Mouse (Mus musculus): Measurements from ENCODE around the gene Med21. TPM values are rescaled to one million over a fixed set of nuclear protein-coding genes. Genes with fewer than 3 reads are reported as not detected.

Gene Med21
- total RNA-seq, 2 experiments from 2014 or later: 240 to 275 TPM

- ATAC-seq (replicated peaks; ENCODE audit: poor library complexity, severe bottlenecking): no peak
Observed at GRCm38 (mm10) chr6:146636482-146636881, 5.9 kb upstream of the Med21 start.

DNA sequence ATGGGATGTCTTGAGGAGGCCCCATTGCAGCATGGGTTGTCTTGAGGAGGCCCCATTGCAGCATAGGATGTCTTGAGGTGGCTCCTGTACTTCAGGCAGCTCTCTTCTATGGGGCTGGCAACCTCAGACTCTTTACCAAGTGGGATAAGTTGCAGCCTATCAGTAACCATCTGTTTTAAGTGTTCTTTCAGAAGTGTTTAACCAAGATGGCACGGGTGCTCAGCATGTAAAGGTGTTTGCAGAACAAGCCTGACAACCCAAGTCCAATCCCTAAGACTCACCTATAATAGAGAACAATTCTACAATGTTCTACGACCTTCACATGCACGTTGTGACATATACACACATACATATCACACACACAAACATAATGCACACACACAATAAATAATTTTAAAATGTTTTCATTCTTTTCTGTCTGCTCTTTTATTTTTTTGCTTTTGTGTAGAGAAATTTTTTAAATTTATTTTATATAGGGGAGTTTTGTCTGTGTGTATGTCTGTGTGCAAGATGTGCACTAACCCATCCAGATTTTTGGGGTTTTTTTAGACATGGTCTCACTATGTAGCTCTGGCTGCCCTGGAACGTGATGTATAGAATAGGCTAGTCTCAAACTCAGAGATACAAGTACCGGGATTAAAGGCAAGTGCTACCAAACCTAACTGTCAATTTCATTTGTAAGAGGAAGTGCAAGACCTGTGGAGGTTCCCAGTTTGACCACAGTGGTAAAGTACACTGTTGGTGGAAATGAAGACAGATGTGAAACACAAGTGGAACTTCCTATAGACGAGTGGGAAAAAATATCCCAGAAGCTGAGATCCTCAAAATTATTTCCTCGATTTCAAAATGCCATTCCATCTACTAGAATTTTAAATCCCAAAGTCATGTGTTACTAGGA lies 2.0 kb upstream of the Med21 start:
- peak; percentile 39 for ATAC-seq (replicated peaks; ENCODE audit: poor library complexity, severe bottlenecking)

GRCm38 (mm10) chr6:146640991-146641390 lies 1.4 kb upstream of the Med21 start:
- no peak for ATAC-seq (replicated peaks; ENCODE audit: poor library complexity, severe bottlenecking)

DNA sequence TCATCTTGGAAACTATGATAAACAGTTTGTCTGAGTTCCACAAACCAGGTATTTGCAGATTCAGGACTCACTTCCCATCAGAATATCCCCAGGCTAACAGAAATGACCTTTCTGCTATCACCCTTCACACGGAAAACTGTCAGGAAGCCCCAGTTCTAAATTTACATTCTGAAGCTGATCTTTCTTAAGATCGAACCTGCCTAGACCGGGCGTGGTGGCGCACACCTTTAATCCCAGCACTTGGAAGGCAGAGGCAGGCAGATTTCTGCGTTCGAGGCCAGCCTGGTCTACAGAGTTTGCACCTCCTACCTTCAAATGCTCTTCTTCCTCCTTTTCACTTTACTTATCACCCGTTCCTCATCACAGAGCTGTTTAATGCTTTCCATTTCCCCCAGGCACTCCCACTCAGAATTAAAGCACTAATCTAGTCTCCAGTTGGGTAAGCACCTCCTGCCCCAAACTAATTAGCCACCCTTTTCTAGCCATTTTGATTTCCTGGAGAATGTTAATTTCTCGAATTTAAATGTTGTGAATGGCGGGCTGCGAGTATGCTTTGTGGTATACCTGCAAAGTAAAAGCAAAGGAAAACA lies 631 bp upstream of the Med21 start:
- ATAC-seq (replicated peaks; ENCODE audit: poor library complexity, severe bottlenecking): 0 out of 2 replicates have a peak, but pooled peaks have one; percentile 11

DNA sequence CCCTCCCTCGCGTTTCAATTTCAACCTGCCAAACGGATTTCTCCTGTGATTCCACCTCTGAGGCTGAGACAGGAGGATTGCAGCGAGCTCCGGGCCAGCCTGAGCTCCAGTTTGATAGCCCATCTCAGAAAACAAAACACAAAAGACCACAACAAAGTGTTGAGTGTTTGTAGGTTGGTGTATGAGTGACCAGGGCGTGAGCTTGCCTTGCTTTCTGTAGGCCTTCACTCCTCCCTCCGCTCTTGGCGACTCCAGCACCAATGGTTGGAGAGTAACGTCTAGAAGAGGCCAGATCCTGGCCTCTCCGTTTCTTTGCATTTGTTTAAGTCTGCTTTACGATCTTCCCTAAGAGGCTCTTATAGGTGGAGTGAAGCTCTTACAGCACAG lies 830 bp downstream of the Med21 start:
- ATAC-seq (replicated peaks; ENCODE audit: poor library complexity, severe bottlenecking): no peak

DNA sequence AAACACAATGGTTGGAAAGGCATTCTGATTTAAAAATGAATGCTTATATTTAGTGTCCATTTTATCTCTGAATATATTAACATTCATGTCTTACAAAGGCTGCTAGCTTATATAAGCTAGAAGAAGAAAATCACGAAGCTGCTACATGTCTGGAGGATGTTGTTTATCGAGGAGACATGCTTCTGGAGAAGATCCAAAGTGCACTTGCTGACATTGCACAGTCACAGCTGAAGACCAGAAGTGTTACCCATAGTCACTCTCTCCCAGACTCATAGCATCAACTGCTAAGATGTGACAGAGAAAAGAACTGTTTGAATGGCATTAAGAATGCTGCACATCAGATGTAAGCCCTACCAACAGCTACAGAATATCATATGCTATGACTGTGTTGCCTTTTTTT lies 7.7 kb downstream of the Med21 start:
- no peak for ATAC-seq (replicated peaks; ENCODE audit: poor library complexity, severe bottlenecking)

GRCm38 (mm10) chr6:146651431-146651830 lies 9.1 kb downstream of the Med21 start:
- no peak for ATAC-seq (replicated peaks; ENCODE audit: poor library complexity, severe bottlenecking)

- ATAC-seq (replicated peaks; ENCODE audit: poor library complexity, severe bottlenecking): no peak
Observed at GRCm38 (mm10) chr6:146653197-146653596, 10.8 kb downstream of the Med21 start.

DNA sequence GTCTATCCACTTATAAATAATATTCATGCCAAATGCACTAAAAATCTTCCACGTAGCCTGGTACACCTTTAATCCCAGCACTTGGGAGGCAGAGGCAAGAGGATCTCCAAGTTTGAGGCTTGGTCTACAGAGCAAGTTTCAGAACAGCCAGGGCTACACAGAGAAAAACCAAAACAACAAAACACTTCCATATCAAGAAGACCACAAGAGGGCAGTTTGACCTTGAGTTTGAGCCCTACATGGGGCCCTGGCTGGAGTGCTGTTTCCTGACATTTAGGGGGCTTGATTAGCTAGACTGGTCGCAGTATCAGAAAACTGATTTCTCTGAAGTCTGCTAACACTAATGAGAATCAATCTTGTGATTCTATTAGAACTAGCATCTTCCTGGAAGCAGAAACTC lies 18.2 kb downstream of the Med21 start:
- peak; percentile 56 for ATAC-seq (replicated peaks; ENCODE audit: poor library complexity, severe bottlenecking)

GRCm38 (mm10) chr6:146661655-146662054 lies 19.3 kb downstream of the Med21 start:
- ATAC-seq (replicated peaks; ENCODE audit: poor library complexity, severe bottlenecking): peak; percentile 52

DNA sequence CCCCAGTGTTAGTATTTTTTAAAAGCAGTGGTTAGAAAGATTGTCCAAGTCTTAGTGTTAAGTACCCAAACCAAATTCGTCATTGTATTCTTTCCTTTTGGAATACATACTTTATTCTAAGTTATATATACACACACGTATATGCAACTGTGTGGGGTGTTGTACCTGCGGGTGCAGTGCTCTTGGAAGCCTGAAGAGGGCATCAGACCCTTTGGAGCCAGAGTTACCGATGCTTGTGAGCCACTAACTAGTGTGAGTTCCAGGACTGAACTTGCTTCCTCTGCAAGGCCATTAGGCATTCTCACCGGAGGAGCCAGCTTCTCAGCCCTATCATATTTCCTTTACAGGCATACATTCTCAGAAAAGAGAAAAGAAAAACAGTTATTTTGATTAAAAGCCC lies 20.3 kb downstream of the Med21 start:
- ATAC-seq (replicated peaks; ENCODE audit: poor library complexity, severe bottlenecking): peak; percentile 82

- no peak for ATAC-seq (replicated peaks; ENCODE audit: poor library complexity, severe bottlenecking)
Observed at GRCm38 (mm10) chr6:146664116-146664515, 21.8 kb downstream of the Med21 start.

DNA sequence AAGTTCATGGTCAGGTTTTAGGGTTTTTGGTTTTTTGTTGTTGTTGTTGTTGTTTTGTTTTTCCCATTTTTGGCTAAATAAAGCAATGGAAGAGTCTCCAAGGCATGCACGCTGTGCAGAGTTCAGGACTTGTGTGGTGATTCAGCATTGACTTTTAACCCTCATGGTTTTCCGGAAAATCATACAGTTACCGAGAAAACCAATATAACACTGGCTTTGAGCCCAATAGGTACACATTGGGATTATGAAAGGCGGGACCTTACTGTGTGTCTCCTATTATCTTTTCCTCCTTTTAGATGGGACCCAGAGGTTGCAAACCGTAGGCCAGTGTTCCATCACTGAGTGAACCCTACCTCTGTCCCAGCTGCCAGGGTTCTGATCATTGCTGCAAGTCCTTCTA lies 22.6 kb downstream of the Med21 start:
- ATAC-seq (replicated peaks; ENCODE audit: poor library complexity, severe bottlenecking): no peak

- ATAC-seq (replicated peaks; ENCODE audit: poor library complexity, severe bottlenecking): no peak
Observed at GRCm38 (mm10) chr6:146665408-146665807, 23.1 kb downstream of the Med21 start.

DNA sequence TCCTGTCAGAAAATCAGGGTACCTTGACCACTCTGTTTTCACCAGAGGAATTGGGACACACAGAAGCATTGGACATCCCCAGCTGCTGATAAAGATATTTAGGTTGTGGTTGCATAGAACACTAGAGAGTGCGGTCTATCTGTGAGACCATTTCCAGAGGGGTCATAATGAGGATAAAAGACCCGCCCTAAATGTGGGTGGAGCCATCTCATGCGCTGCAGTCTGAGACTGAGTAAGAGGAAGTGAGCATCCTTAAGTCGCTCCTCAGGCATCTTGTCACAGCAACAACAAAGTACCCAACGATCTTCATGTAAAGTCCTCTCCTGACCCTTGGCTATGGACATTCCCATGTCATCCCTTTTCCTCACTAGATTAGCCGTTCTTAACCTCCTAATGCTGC lies 24.5 kb downstream of the Med21 start:
- ATAC-seq (replicated peaks; ENCODE audit: poor library complexity, severe bottlenecking): peak; percentile 51

- ATAC-seq (replicated peaks; ENCODE audit: poor library complexity, severe bottlenecking): no peak
Observed at GRCm38 (mm10) chr6:146668606-146669005, 26.3 kb downstream of the Med21 start.

DNA sequence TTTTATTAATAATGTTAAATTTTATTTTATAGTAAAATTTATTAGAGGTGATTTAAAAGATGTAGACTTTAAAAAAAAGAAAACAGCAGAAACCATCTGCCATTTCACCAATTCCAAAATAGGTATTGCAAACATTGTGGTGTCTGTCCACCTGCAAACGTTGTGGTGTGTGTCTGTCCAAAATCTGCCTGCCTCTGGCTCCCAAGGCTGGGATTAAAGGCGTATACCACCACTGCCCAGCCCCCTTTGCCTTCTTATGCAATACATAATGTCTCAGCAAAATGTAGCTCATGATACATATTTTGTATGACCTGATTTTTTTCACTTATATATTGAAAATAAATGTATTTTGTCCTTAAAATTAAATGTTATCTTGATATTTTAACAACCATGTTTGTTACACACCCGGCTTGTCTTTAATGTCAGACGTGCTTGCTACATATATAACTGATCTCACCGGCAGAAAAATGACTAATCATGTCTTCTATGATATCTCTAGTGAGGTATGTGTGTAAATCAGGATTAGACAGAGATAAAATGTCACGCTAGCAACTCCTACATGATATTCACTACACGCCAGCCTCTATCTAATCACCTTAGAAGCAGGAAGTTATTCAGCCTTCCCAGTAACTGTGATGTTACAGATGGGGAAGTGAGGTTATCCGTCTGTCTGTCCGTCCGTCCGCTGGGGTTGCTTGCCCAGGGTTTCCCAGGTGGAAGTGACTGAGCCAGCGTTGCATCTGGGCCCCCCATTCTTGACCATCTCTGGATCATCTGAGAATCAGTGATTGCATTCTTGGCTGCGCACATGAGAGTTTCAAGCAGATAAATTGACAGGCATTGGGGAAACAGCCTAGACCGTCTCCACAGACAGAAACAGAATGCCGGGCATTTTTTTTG lies 28.9 kb downstream of the Med21 start:
- ATAC-seq (replicated peaks; ENCODE audit: poor library complexity, severe bottlenecking): peak; percentile 16; the same call in 1 of the 2 replicates

DNA sequence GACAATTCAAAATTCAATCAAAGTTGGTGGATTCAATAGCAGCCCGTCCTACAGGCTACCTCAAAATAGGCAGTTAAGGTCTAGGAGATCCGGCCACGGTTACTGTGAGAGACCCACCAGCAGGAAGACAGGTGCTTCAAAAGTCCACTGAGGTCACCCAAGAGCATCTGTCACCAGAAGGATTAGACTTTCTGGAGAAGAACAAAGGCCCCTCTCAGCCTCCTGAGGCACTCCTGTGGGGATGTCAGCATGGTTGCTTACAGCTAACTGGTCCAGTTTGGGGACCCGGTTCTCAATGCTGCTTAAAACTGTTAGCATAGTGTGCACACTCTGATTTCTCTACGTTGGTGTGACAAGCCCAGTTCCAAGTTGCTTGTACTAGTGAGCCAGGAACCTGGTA lies 29.8 kb downstream of the Med21 start:
- no peak for ATAC-seq (replicated peaks; ENCODE audit: poor library complexity, severe bottlenecking)

- no peak for ATAC-seq (replicated peaks; ENCODE audit: poor library complexity, severe bottlenecking)
Observed at GRCm38 (mm10) chr6:146673696-146674095, 31.3 kb downstream of the Med21 start.

DNA sequence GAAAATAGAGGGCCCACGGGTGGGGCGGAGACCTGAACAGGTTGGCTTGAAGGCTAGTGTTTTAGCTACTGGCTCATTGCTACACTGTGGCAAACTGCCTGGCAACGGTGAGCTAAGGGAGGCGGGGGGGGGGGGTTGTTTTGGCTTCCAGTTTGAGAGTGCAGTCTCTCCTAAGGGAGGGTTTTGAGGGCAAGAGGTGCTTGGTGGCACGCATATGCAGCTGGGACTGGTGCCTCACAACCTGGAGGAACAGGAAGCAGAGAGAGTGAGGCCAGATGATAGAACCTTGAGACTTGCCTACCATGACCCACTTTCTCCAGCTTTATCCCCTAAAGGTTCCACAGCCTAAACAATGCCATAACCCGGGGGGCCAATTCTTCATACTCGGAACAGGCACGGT lies 32.1 kb downstream of the Med21 start:
- ATAC-seq (replicated peaks; ENCODE audit: poor library complexity, severe bottlenecking): peak; percentile 12; the same call in 1 of the 2 replicates
